Mouse (Mus musculus) kidney, adult 18-20 months (tissue): Measurements from ENCODE around the gene Hk2.
"Not testable (repeated sequence)": the region's sequence is repeated elsewhere in the genome, so short reads cannot be mapped to it uniquely, and the experiment has no call there.

Experiments
- DNase-seq: peaks from one replicate; pipeline ENCODE4 v3.0.0; 2021

Hk2 gene

DNA sequence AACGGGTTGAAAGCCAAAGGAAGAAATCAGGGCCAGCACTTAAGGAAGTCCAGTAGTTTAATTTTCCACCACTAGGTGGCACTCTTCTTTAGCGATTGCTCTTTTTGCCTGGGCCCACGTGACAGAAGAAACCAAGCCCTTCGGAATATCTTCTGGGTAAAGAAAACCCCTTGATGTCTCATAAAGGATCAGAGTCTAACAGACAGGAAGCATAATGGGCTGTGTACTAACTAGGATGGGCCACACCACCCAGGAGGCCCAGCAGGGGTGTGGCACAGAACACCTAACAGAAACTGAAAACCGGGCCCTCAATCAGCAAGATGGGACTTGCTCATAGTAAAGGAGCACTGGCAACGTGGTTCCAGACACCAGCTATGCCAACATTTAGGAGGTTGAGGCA is 34.0 kb downstream of the Hk2 start:
- peak; percentile 29 for DNase-seq

DNA sequence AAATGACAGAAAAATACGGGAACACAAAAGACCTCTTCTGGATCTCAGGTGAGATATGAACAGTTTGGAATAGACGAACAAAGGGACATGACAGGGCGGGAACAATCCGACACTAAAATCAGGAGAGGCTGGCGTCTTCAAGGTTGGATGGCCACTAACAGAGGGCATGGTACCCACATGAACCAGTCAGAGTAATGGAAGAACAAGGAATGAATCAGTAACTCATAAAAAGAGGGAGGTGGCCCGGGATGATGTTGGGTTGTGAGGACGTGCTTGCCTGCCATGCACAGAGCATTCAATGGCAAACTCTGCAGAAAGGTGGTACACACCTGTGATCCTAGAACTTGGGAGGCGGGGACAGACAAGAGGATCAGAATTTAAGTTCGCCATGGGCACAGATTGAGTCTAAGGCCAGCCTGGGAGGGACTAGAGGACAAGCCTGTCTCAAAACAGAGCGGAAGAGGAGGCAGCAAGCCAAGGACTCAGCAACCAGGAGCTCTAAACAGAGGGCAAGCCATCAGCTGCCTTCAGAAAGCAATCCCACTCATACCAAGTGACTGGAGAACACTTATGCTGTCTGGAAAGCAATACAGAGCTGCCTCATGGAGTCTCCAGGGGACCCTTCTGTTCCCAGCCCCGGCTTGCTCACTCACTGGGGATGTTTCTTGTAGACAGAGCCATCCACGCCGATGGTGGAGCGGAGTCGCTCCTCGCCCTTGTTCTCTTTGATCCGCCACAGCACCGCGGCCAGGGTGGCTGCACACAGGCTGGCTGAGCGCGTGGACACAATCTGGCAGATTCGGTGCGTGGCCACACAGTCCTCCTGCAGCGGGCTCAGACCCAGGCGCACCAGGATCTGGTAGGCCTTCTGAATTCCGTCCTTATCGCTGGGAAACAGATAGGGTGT is 36.4 kb downstream of the Hk2 start:
- DNase-seq, result no peak

DNA sequence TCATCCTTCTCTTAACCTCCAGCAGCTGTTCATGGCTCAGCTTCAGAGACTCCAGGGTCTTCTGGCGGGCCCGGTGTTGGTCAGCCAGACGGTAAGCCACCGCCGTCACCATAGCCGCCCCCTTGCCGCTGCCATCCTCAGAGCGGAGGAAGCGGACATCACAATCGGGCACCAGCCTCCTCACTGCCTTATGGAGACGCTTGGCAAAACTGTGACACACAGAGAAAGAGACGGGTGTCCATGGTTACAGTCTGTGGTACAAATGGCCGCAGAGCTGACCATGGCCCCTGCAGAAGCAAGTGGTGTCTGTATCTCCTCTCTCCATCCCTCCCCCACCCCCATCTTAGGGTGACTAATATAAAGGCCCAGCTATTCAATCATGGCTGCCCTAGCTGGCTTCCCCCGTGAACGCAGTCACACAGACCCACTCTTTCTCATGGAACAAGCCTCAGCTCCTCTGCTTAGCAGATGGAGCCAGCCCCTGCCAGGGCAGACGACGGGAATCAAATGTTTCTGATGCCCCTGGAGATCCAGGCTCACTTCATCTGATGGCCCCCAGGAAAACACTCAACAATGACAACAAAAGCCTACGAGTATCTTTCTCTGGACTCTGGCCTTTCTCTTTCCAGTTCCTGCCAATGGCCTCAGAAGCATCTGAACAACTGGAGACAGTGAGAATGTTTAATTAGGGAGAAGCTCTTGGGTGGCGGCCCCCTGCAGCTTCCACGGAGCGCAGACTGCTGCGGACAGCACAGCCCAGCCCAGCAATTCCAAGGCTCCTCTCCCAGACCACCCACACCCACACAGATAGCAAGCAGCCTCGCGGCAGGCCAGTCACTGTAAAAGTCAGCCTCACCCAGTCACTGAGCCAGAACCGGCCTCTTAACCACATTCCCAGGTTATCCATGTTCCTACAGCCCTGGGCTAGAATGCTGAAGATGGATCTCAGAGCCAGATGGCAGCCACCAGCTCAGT is 37.3 kb downstream of the Hk2 start:
- no peak for DNase-seq

DNA sequence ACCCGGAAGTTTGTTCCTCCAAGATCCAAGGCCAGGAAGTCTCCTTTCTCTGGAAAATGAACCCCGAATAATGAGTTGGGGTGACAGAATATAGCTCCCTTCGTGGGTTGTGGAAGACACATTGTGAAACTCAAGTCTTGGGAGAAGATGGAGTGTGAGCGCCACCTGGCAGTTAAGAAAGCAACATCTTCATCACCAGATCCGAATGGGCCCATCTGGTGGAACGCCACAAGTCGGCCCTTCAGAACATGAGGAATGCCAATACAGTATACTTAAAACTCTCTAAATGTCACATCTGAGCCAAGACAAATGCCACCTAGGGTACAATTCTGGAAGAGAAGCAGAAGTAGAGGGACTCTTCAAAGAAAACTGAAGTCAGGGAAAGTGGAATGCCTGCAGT is 38.9 kb downstream of the Hk2 start:
- DNase-seq, result no peak

DNA sequence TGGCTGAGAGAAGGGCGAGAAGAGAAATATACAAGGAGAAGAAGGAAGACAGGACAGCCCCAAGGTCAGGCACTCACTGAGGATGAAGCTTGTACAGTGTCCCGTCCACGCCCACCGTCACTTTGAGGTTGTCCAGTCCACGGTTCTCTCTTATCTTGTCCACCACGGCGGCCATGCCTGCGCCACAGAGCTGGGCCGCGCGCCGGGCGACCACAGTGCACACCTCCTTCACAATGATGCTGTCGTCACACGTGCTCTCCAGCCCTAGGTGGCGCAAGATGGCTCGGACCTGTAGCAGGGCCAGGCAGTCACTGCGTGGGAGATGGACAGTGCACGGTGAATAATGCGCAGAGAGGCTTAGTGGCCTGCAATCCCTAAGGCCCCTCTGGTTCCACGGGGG is 45.6 kb downstream of the Hk2 start:
- DNase-seq, result no peak

DNA sequence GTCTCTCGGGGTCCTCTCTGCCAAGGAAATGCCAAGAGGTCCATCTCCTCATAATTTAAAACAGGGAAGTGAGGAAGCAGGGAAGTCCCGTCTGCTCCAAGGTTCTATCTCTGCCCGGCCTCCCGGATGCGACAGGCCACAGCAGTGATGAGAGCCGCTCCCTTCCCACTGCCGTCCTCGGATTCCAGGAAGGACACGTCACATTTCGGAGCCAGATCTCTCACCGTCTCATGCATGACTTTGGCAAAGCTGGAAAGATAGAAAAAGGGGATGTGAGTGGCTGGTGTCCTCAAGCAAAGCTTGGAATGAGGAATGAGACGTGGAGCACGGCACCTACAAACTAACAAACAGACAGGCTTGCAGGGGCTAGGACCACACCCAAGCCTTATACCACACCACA is 47.0 kb downstream of the Hk2 start:
- DNase-seq, result no peak

DNA sequence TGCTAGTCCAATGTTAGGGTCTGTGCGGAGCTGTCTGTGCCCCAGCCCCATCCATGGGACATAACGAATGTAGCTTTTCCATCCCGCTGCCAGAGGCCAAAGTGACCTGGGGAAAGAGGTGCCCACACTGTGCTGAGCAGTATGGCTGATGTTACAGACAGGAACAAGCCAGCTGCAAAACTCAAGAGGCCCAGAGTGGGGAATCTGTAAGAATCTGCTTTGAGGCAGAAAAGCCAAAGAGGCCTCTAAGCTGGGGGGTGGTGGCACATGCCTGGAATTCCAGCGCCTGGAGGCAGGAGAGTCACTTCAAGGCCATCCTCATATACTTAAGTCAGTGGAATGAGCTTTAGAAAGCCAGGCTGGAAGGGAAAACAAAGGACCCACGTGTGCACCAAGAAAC is 50.9 kb downstream of the Hk2 start:
- no peak for DNase-seq

DNA sequence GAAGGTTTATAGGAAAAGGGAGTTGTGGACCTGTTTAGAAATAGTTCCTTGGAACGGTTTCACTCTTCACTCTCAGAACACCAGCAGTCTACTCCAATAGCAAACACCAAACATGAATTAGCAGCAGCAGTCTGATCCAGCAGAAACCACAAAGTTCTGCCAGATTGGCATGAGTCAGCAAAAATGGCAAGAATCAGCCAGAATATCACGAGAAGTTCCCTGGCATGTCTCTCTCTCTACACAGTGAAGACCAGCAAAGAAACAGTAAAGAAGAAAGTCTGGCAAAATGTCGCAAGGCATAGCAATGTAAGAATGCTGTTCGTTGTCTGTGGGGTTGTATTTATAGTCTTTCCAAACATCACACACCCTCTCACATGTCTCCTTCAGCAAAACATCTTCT is 58.1 kb downstream of the Hk2 start:
- DNase-seq, result no peak

DNA sequence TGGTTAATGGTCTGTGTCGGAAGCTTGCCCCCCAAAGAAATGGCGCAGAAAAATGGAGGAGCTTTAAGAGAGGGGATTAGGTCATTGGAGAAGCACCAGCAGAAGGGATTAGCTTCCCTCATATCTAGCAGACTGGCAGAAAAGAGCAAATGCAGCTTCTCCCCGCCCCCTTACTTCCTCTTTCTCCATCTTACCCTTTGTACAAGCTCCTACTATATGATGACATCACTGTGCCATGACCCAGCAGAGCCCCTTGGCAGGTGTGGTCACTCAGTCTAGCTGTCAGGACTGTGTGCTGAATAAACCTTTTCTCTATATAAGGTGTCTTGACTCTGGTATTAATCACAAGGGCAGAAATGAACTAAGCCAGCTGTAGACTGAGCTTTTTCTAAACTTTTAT is 58.6 kb downstream of the Hk2 start:
- no peak for DNase-seq

DNA sequence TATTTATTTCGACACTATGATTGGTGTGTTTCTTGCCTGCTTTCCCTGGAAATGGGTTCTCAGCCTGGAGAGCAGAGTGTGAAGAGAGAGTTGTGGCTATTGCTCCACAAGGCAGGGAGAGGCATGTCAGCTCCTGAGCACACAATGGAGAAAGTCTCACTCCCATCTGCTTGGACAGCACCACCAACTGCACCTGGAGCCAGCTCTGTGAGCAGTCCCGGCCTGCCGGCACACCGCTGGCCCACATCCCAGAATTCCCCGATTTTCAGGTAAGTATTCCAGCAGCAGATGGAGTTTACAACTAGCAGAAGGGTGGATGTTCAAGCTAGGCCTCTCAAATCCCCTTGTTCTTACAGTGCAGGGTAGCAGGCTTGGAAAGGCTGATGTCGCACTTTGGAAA is 59.0 kb downstream of the Hk2 start:
- DNase-seq, result no peak

DNA sequence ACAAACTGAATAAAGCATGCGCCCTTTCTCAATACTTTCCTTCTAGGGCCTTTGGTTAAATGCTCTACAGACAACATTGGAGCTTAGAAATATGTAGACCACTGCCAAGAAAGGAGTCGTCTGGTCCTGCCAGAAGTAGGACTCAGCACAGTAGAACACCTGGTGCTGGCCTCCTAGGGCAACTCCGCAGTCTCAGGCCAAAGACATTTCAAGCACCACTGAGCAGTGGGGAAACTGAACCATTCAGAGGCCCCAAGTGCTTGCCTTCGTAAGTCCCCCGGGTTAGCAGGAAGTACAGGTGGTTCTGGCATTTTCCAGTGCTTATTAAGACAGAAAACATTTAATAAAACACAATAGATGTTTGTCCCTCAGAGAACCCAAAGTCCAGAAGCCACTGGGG is 59.4 kb downstream of the Hk2 start:
- no peak for DNase-seq

DNA sequence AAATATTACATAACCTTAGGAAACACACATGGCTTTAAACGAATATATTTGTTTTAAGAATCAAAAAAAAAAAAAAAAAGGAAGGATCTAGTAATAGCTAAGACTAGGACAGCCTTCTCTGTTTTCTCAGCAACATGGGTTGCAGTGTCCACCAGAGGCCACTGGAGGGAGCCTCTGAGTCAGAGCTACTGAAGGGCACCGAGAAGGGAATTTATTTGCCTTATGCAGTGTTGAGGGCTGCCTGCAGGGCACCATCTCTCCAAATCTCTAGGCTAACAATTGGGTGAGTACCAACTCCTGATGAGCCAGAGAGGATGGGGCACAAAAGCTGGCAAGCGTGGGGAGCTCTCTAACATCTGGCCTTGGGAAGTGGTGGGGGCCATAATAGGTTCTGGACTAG is 60.0 kb downstream of the Hk2 start:
- peak; percentile 74 for DNase-seq

DNA sequence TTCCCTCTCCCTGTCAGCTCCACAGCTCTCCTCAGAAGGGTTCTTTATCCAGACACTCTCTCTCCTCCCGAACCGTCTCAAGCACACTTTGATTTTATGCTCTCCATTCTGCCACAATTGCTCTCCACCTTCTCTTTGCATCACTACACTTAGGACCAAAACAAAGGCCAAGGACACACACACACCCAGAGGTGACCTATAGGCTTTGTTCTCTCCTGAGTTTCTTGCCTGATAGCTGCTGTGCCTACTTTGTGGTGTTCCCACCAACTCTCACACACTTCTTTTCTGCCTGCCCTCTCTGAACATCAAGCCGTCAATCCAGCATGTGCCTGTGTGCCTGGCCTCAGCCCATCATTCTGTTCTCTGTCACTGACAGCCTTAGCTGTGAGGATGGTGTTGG is 66.5 kb downstream of the Hk2 start:
- DNase-seq, result no peak

DNA sequence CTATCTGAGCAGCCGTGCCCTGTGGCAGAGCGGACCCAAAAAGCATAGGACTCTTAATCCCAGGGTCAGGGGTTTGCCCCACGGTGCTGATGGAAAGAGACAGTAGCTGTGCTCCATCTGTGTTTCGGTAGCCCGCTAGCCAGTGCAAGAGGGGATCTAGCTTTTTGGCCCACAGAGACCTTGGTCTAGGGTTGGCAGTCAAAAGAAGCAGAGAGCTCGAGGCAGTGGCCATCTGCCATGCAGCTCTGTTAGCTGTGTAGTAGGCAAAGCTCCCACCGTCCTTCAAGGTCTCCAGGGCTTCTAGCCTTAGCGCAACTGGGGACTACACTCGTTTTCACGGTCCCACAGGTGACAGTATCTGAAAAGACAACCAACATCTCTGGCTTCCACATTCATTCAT is 67.0 kb downstream of the Hk2 start:
- no peak for DNase-seq

DNA sequence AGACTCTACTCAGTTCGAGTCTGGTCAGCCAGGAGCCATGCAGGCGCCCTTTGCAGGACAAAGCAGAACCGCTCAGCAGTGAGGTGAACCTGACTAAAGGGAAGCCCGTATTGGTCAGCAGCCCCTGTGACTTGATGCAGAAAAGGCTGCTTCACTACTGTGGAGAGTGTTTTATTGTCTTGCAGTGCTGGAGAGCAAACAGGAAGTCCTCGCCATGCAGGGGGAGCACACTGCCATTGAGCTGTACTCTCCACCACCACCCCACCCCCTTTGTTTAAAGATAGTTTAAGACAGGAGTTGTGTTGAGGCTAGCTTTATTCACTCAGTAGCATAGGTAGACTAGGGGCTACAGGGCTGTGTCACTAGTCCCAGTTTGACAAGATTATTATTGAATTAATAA is 69.0 kb downstream of the Hk2 start, which contains the start of gene Pole4:
TSS of gene Pole4 (minus strand) at position 145 of the 400 bp plus-strand sequence.
- no peak for DNase-seq

DNA sequence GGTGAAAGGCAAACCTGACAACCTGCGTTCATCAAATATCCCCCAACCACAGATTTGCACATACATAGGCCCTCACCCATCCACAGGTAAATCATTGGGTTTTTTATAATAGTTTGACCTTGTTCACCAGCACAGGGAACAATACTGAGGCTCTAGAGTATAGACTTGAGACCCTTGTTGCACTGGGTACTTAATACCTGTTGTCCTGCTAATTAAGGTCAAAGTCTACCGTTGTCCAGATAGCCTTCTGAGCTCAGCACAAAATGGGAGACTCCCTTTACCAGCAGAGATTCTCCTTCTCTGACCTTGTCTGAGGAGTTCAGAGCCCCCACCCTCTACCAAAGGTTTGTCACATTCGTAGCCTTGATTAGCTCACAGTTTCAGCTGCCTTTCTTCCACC is 70.5 kb downstream of the Hk2 start:
- DNase-seq, result no peak

DNA sequence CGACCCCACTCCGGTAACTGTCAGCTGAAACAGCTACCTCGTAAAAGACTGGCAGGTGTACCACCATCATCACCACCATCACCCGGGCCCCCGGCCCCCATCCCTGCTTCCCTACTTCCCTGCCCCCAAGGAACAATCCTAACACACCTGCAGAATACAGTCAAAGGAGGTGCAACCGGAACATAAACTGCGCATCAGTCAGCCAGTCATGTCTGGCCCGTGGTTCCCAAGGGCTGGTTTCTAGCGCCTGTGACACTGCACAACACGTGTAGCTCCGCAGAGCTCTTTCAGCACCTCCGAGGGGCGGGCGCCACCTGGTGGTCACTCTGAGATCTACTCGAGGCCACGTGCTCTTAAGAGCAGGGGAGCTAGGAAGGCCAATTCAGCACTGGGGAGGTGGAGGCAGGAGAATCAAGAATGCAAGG is 71.6 kb downstream of the Hk2 start:
- DNase-seq, result peak; percentile 82

DNA sequence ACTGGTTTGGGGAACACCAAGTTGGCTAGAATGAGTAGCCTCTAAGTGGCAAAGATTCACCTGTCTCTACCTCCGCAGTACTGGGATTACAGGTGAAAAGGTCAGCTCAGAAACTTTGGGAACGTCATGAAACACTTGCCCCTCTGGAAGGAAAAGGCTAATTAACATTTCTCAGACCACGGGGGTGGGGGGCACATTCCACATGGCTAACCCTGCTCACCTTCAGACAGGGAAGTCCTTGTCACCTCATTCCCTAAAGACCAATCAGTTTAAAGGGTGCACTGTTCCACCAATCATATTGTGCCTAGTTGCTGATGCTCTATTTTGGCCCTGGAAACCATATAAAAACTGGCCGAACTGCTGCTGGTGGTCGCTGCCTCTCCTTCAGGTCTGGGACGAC is 73.0 kb downstream of the Hk2 start:
- DNase-seq, result no peak

DNA sequence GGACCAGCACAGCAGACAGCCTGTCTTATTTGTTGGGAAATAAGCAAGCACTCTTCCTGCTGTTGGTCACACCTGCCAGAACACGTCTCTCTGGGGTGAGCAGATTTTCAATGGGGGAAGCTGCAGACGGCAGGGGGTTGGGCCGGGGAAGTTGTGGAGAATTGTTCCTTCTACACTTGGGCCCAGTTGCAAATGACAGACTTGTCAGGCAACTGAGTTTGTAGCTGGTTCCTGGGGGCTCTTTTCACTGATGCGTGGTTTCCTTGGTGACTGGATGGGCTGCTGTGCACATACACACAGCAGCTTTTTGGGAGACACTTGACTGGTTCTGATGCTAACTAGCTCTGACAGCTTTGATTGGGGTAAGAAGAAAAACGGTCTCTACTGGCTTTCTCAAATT is 74.4 kb downstream of the Hk2 start:
- no peak for DNase-seq

DNA sequence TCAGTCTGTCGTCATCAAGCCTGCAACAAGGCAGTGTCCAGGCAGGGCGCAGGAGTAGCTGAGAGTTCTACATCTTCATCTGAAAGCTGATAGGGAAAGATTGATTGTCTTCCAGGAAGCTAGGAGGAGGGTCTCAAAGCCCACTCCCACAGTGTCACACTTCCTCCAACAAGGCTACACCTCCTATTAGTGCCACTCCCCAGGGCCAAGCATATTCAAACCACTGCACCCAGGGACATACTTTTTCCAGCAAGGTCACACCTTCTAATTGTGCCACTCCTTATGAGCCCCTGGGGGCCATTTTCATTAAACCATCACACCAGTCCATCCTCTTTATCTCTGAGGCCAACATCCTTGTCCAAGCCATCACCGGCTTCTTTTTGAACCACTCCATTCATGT is 77.5 kb downstream of the Hk2 start:
- no peak for DNase-seq

DNA sequence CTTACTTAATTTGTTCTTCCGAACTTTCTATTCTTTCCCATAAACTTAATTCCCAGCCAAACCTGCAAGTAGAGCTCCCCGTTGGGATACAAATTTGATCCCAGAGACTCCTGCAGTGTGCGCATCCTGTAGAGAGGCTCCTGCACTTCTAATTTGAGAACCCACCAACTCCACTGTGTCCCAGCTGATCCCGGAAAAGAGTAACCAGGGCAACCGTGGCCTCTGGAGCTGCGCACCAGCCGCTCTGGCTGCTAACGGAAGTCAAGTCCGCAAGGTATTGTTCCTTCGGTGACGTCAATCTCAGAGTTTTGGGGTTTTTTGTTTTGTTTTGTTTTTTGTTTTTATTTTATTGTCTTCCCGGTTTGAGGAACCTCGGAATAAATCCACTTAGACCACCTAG is 79.6 kb downstream of the Hk2 start:
- no peak for DNase-seq

DNA sequence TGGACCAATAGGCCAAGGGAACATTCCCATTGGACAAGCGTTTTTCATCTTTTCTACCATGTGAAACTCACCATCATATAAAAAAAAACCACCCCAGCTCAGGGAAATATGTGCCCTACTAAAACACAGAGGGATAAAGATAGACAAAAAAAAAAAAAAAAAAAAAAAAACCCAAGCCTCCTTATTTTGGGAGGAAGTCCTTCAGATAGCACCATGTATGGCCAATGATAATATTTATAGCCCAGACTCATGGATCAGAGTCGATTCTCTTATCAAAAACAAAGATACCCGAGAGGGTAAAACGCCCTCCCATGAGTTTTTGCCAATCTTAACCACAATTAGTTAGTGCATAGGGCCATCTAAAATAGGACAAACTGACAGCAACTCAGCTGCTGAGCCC is 84.8 kb downstream of the Hk2 start:
- no peak for DNase-seq

DNA sequence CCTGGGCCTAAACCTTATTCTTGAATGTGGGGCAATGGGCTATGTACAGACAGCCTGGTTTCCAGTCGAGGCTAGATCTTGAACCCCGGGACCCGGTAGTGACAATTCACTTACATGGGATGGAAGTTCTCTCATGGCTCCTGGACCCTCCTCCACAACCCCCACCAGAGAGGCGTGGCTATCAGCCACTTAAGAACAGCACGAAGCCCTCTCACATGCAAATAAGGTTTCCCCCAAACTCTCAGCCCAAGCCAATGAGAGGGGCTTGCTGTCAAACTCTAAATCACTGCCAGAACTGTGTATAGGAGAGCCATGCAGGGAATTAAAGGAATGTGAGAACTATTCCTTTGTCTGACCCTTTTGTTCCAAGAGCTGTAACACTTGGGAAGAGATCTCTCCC is 85.7 kb downstream of the Hk2 start:
- DNase-seq, result not testable (repeated sequence)

DNA sequence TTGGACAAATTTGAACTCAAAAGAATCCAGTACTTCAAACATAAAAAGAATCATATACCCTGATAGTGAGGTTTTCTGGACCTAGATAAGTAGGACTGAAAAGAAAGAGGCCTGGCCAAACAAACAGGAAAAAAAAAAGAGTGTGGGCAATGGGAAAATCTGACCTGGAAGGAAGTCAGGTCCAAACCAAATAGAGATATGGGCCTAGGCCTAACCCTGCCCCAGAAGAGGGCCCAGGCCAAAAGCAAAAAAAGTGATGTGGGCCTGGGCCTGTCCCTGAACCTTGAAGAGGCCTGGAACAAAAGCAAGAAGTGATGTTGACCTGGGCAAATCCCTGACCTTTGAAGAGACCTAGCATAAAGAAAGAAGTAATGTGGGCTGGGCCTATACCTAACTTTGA is 90.1 kb downstream of the Hk2 start:
- DNase-seq, result no peak
